Mouse (Mus musculus) central nervous system, embryonic 14 days (tissue): ENCODE measurements around the gene Mex3a. TPM values are rescaled to one million over a fixed set of nuclear protein-coding genes. Genes with fewer than 3 reads are reported as not detected.

Source experiments
- polyA plus RNA-seq: library from polyadenylated mRNA; depleted of rRNA; stranded (reverse); fragments of >200 nt; gene quantifications from 2 replicates; pipeline ENCODE4 v1.2.3, GENCODE M21; 2012; rRNA removed

The Mex3a gene
- 81.4 and 92.2 TPM in 2 replicates for polyA plus RNA-seq

DNA sequence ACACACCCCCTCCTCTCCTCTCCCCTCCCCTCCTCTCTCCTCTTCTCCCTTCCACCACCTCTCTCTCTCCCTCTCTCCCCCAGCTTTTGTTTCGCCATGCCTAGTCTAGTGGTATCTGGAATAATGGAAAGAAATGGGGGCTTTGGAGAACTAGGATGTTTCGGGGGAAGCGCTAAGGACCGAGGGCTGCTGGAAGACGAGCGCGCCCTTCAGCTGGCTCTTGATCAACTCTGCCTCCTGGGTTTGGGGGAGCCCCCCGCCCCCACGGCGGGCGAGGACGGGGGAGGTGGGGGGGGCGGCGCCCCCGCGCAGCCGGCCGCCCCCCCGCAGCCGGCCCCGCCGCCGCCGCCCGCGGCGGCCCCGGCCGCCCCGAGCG, at the start of gene Mex3a:
TSS of gene Mex3a (plus strand) at position 97 of the 376 bp plus-strand sequence.

DNA sequence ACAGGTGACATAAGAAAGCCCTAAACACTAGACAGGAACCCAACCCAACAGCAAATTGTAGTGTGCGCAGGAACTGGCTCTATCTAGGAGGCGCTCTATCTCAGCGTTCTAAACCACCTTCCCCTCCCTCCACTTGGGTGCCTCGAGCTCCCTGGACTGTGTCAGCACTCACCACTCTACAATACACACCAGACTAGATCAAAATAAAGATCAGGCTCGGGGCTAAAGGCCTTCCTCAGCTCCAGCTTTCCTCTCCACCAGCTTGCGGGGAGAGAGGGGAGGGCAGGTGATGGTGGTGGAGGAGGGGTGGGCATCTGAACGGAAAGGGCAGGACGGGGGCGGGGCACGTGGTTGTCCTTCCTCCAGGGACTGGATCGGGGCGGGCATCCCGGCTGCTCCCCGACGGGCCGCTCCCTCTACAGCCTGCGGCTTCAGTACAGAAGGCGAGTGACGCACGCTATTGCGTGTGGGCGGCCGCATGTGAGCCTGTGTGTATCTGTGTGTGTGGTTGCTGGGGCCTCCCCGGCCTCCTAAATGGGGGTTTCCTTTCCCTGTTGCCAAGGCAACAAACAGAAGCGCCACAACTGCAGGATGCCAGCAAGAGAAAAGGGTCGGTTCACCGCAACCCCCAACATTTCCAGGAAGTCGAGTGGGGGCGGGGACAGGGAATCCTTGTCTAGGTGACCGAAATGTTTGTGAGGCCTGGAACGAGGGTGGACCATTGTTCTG, 22.3 kb upstream of the Mex3a start, which contains the start of gene Lmna:
TSS of gene Lmna (minus strand) at position 265 of the 729 bp plus-strand sequence.

DNA sequence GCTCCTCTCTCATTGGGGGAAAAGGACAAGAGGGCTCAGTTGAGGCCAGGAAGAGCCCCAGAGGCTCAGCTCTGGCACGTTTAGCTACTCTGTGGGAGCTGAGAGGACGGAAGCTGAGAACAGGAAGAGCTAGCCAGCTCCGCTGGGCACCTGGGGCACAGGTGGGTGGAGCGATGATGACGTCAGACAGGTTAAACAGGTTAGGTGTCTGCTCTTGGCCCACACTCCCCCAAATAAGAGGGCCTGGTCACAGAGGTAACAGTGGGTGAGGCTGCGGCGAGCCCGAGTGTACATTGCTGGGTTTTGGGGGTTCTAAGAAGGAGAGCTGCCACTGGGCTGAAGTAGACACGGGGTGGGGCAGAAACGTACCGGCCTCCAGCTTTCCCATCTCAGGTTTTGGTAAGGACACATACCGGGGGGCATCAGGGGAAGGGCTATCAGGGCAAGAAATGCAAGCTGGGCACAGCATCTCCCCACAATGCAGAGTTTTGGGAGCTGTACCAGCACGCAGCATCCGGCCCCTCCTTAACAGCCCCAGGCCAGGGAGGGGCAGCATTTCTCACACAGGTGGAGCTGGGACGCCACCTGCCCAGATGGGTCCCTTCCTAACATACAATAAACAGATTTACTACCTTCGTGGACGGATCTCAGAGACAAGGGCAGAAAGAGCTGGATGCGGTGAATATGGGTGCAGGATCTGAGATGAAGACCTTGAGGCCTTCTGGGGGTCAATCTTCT, 16.2 kb downstream of the Mex3a start, which contains the start of gene Rab25:
TSS of gene Rab25 (minus strand) at position 121 of the 738 bp plus-strand sequence.

DNA sequence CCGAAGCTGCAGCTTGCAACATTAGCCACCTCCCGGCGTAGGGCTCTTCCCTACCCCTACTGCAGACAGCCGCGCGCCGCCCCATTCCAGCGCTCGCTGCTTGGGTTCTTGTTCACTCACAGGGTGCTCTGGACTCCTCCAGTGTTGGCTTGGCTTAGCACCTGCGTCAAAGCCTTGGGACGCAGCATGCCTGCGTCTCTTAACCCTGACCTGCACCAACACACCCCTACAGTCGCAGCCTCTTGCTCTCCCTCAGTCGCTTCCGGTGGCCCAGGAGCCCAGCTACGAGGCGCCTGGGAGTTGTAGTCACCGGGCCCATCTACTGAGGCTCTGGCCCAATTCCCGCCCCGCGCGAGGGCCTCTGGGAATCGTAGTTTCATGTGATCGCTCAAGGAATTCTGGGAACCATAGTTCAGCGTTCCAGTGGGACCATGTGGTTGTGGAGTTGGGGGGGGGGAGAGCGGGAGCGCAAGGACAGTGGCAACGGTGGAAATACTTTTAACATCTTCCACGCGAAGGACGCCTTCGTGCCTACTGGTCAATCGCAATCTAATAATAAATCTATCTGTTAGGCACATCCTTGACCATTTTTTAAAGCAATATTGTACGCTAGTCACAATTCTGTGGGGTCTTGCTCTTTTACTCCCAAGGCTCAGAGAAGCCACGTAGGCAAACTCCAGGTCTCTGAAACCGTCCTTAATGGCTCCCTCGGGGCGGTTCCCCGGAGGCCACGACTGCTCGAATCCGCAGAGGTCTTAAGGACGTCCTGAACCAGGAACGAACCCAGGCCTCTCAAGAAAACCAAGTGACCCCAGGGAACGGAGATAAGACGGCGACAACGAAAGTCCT, 20.7 kb downstream of the Mex3a start, which contains the start of gene Lamtor2:
TSS of gene Lamtor2 (minus strand) at position 399 of the 849 bp plus-strand sequence.

DNA sequence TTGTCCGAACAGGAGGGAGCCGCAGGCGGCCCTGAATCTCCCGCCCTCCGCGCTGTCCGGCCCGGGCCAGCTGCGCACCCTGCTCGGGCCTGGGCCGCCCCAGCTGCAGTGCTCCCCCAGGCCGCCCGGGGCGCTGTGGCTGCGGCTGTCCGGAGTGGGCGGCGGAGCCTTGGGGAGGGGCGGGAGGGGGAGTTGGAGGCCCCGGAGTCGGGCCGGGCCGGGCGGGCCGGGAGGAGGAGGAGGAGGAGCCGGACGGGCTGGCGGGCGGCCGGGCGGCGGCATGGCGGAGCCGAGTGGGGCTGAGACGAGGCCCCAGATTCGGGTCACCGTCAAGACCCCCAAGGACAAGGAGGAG, 21.3 kb downstream of the Mex3a start, which contains the start of gene Ubqln4:
TSS of gene Ubqln4 (plus strand) at position 234 of the 355 bp plus-strand sequence.

DNA sequence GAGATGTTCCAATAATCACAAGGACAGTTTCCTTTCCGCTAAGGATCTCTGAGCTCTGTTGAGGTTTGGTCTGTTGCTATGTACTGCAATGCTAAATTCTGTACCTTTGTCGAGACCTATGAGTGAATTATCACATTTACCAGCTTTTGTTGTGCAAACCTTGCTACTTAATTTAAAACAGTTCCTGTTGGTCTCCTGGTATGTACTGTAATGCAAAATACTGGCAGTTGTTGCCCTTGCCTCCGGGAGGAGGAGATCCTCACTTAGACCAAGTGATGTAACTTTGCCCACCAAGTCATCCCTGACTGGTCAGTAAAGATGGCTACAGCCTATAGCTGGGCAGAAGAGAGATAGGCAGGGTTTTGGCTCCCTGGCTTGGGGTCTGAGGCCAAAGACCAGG, 43.3 kb downstream of the Mex3a start, which contains the start of gene Ssr2:
TSS of gene Ssr2 (plus strand) at position 337 of the 400 bp plus-strand sequence.

Other genes with a start within 250 kb of the Mex3a start
- 0.09 and 0.23 TPM in 2 replicates for gene Gm38392, start 245.2 kb upstream of the Mex3a start, polyA plus RNA-seq
- 5.3 and 6.7 TPM in 2 replicates for gene Tsacc, start 235.4 kb upstream of the Mex3a start, polyA plus RNA-seq
- 345 and 353 TPM in 2 replicates for gene Cct3, start 235.3 kb upstream of the Mex3a start, polyA plus RNA-seq
- 62.5 and 76.0 TPM in 2 replicates for gene Glmp, start 207.4 kb upstream of the Mex3a start, polyA plus RNA-seq
- 1.3 and 2.0 TPM in 2 replicates for gene Tmem79, start 196.2 kb upstream of the Mex3a start, polyA plus RNA-seq
- 111 and 121 TPM in 2 replicates for gene Smg5, start 196.1 kb upstream of the Mex3a start, polyA plus RNA-seq
- gene Paqr6, start 167.8 kb upstream of the Mex3a start, polyA plus RNA-seq = 1.6 and 4.0 TPM in 2 replicates
- gene Bglap3, start 159.7 kb upstream of the Mex3a start, polyA plus RNA-seq = 0.17 and 0.18 TPM in 2 replicates
- gene Bglap2, start 153.7 kb upstream of the Mex3a start, polyA plus RNA-seq = 0.81 TPM in 1 of 2 replicates, not detected in the other
- 0.55 and 1.6 TPM in 2 replicates for gene Bglap, start 147.9 kb upstream of the Mex3a start, polyA plus RNA-seq
- 56.6 and 58.5 TPM in 2 replicates for gene Pmf1, start 122.1 kb upstream of the Mex3a start, polyA plus RNA-seq
- gene Slc25a44, start 107.3 kb upstream of the Mex3a start, polyA plus RNA-seq = 32.4 and 34.5 TPM in 2 replicates
- 41.8 and 44.4 TPM in 2 replicates for gene Sema4a, start 71.2 kb upstream of the Mex3a start, polyA plus RNA-seq
- gene Lmna, start 22.4 kb upstream of the Mex3a start, polyA plus RNA-seq = 27.8 and 62.3 TPM in 2 replicates
- 0.61 and 4.2 TPM in 2 replicates for gene Rab25, start 15.9 kb downstream of the Mex3a start, polyA plus RNA-seq
- gene Lamtor2, start 20.7 kb downstream of the Mex3a start, polyA plus RNA-seq = 141 and 144 TPM in 2 replicates
- gene Ubqln4, start 21.4 kb downstream of the Mex3a start, polyA plus RNA-seq = 102 and 104 TPM in 2 replicates
- gene Ssr2, start 43.5 kb downstream of the Mex3a start, polyA plus RNA-seq = 182 and 228 TPM in 2 replicates
- gene Arhgef2, start 73.6 kb downstream of the Mex3a start, polyA plus RNA-seq = 119 TPM in 2 replicates
- not detected in 2 replicates for gene Rxfp4, start 120.7 kb downstream of the Mex3a start, polyA plus RNA-seq
- gene Khdc4, start 153.4 kb downstream of the Mex3a start, polyA plus RNA-seq = 140 and 145 TPM in 2 replicates
- gene Rit1, start 184.4 kb downstream of the Mex3a start, polyA plus RNA-seq = 49.9 and 50.2 TPM in 2 replicates
- 137 and 174 TPM in 2 replicates for gene Syt11, start 242.8 kb downstream of the Mex3a start, polyA plus RNA-seq